Mouse (Mus musculus) spleen, embryonic (tissue): ENCODE results near the gene Flt3.

Experiments used
- CTCF ChIA-PET: fragments of 350-600 bp; sonication (Branson Sonifier 250); formaldehyde crosslinking; loops from one replicate; lab custom pipeline; 2022; lab: Charles Lee

Flt3 gene

DNA sequence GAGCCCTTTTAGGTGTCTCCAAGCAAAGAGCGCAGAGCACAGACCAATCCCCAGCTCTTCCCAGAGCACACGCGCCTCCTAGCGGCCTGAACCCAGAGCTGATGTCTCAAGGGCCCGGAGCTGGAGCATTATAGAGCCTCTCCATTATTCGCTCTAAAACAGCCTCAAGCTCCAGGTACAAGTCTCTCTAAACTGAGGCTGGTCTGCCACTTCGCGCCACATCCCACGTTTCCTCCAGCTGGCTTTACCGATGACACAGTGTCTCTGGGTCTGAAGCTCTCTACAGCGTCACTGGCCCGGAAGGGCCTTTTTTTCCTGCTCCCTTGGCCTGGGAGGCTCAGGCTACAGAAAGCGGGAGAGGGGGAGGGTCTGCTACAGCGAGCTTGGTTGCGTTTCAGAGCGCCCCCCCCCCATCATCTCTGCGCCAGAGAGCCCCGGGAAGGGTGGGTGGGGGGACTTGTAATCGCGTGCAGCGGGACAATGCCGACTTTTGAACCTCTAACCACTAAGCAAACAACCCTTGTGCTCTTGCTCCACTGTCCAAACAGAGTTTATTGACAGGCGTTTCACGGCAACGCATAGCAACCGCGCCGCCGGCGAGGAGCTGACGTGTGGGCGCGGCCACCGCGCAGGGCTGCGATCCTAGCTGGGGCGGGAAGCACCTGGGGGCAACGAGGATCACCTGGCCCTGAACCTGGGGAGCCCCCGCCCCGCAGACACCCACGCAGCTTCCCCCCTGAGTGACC is 100.9 kb downstream of the Flt3 start:
- CTCF ChIA-PET, result interaction anchor here (0.5 to 0.8 kb wide), 4 partner anchors 13 to 629 kb away, joined by 3 to 32 read pairs (median 4); no protein-coding TSS in a partner anchor

GRCm38 (mm10) chr5:147297249-147297648 is 103.0 kb downstream of the Flt3 start:
- CTCF ChIA-PET, result interaction anchor here (0.6 kb wide), 1 partner anchor 26 kb away, joined by 5 read pairs; no protein-coding TSS in a partner anchor

GRCm38 (mm10) chr5:147294121-147294520 is 106.2 kb downstream of the Flt3 start:
- CTCF ChIA-PET, result interaction anchor here (0.6 to 0.8 kb wide), 6 partner anchors 9 to 586 kb away, joined by 3 to 6 read pairs (median 3); no protein-coding TSS in a partner anchor

DNA sequence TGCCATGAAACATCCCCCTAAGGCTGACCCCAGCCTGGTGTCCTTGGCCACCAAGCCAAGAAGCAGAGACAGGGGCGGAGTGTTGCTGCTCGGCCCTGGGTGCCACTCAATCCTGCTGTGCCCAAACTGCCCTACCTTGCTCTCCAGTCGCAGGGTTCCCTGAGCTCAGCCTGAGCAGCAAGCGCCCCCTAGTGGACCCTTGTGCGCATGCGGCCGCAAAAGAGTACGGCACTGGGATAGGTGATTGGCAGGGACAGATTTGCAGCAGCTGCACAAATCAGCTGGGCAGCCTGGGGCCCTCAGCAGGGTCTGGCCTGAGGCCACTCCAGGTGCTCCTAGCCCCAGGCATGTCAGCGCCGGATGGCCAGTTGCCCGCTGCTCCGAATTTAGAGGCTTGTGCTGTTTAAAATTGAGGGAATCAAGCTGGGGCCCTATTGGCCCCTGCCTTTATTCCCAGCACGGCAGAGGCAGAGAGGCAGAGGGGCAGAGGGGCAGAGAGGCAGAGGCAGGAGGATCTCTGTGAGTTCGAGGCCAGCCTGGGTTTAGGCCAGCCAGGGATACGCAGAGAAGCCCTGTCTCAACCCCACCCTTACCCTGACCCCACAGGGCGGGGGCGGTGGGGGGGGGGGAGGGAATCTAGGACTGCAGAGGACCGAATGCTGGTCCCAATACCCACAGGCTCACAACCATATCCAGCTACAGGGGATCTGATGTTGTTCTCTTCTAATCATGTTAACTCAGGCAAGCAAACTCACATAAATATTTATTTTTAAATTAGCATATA is 107.0 kb downstream of the Flt3 start:
- CTCF ChIA-PET, result interaction anchor here (0.6 to 0.8 kb wide), 5 partner anchors 8 to 585 kb away, joined by 3 to 6 read pairs (median 3); no protein-coding TSS in a partner anchor

DNA sequence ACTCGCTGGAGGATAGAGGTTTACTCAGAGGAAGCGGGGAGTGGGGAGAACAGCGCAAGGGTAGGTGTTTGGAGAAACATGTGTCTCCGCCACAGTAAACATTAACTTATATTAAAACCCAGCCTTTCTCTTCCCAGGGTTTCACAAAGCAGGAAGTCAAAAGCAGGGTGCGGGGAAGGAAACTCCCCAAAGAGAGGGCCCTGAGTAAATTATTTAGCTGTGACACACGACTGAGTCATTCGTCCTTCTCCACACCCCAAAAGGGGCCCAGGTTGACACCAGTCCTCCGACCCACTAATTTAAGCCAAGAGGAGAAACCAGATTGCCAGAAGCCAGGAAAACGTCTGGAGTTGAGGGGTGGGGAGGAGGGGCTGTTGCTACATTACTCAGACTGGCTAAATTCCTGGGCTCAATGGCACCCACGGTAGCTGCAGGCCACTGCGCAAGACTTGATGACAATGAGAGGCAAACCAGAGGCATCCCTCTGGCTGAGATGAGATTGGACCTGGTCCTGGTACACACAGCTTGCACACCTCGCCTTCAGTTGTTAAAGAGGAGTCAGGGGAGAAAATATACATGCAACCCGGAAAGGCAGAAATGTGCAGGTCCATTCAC is 107.7 kb downstream of the Flt3 start:
- CTCF ChIA-PET, result no interaction called here

- CTCF ChIA-PET, result no interaction called here
These were observed 108.4 kb downstream of the Flt3 start for GRCm38 (mm10) chr5:147291764-147292505.

DNA sequence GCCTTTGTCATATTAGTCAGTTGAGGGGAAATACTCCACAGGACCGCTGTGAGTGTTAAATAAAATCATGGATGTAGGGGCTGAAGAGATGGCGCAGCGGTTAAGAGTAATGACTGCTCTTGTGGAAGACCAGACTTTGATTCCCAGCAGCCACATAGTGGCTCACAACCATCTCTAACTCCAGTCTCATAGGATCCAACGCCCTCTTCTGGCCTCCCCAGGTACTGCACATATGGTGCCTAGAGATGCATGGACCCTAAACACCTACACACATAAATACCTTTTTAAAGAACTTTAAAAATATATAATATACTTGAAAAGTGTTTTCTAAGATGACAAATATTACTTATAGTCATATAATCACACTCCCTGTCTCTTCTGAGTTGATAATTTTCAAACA is 115.9 kb downstream of the Flt3 start:
- CTCF ChIA-PET, result interaction anchor here (0.8 kb wide), 1 partner anchor 9 kb away, joined by 6 read pairs; no protein-coding TSS in a partner anchor
